Mouse (Mus musculus): ENCODE results near the gene Spata17. TPM values are rescaled to one million over a fixed set of nuclear protein-coding genes. Genes with fewer than 3 reads are reported as not detected.

Gene Spata17
- total RNA-seq, 2 experiments from 2014 or later, result 0.74 to 0.79 TPM

- TF ChIP-seq CTCF (conservative IDR thresholded peaks at IDR 0.05), result no peak
- no peak for DNase-seq (ENCODE audit: low spot score in 2 of 2)
- Histone ChIP-seq H3K27ac (no peak overlapping the region), H3K4me3 (no peak overlapping the region)
Measured at GRCm38 (mm10) chr1:187048681-187049288, 166.5 kb downstream of the Spata17 start.

GRCm38 (mm10) chr1:187044726-187045125, 170.5 kb downstream of the Spata17 start:
- no peak for DNase-seq (ENCODE audit: low spot score in 2 of 2)
- Histone ChIP-seq H3K4me3 (no peak overlapping the region), H3K27ac (no peak overlapping the region)
- no peak for TF ChIP-seq CTCF (conservative IDR thresholded peaks at IDR 0.05)

DNA sequence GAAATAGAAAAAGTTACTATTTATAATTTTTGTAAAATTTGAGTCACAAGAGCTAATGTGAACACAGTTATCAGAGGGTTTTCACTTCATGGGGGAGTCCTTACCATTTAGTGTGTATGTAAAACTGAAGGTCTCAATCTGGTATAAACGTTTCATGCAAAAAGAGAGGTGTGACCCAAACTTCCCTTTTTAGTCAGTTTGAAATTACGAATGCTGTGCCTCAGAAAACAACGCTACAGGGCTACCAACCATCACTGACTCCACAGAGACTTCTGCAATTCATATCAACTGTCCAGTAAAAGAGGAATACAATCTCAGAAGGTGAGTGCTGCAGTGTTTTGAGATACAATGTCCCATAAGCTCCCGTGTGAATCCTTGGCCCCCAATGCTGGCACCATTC, 175.5 kb downstream of the Spata17 start:
- no peak overlapping the region for H3K4me3 ChIP-seq
- DNase-seq (ENCODE audit: low spot score in 2 of 2), result no peak
- no peak for TF ChIP-seq CTCF (conservative IDR thresholded peaks at IDR 0.05)
- H3K27ac ChIP-seq, result no peak overlapping the region

DNA sequence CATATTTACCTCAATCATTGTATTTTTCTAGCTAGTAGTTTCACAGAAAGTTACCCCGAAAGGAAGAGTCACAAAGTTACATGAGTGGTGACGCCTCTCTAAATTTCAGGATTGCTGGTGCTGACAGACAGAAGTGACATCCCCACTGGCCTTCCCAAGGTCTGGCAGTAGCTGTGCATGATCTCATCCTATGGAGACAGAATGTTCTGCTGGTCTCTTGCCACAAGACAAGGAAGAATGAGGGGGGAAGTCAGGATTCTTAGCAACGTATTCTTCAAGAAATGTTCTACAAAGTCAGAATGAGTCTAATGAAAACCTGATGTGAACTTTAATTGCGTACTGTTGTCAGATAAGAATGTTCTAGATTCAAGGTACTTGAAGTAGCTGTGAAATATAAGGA, 179.5 kb downstream of the Spata17 start:
- DNase-seq (ENCODE audit: low spot score in 2 of 2), result no peak
- Histone ChIP-seq H3K4me3 (no peak overlapping the region), H3K27ac (no peak overlapping the region)
- TF ChIP-seq CTCF (conservative IDR thresholded peaks at IDR 0.05), result no peak

DNA sequence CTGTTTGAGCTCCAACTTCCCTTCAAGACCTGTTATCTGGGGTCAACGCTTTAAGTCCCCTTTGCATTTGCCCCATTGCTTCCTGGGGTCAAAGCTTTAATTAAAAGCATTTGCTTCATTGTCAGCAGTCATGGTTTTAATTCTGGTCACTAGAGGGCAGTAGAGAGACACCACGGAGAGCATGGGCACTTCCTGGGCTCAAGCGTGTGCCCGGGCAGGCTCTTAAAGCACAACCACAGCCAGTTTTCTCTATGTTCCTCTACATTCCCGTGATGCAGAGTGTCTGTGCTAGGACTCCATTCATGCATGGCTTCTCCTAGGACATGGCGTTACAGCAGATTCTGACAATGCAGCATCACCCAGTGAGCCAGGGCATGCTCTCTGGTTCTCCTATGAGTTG, 183.5 kb downstream of the Spata17 start:
- no peak overlapping the region for H3K27ac ChIP-seq
- peak; percentile 16 to 67 for DNase-seq (ENCODE audit: low spot score in 2 of 2)
- peak; percentile 90 for TF ChIP-seq CTCF (conservative IDR thresholded peaks at IDR 0.05)
- H3K4me3 ChIP-seq, result no peak overlapping the region

DNA sequence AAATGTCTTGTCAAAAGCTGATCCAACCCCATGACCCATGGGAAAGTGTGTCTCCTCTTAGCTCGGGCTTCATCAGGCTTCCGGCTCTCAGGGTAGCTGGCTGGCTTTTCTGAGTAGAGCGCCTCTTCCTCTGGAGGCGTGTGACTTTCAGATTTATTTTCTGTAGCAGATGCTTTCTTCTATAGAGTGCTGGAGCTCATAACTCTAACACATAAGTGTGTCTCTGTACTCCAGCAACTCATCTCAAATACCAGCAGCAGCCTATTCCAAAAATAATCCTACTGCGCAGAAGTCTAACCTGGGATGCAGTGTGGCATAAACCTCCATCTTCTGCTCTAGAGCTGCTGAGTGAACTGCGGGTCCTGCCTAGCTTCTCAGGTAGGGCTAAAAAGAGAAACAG, 186.4 kb downstream of the Spata17 start:
- no peak for TF ChIP-seq CTCF (conservative IDR thresholded peaks at IDR 0.05)
- peak in 1 of 2 experiments; percentile 2 for DNase-seq (ENCODE audit: low spot score in 2 of 2)
- Histone ChIP-seq H3K27ac (no peak overlapping the region), H3K4me3 (no peak overlapping the region)

- no peak for DNase-seq (ENCODE audit: low spot score in 2 of 2)
- no peak overlapping the region for H3K27ac ChIP-seq
- no peak overlapping the region for H3K4me3 ChIP-seq
- no peak for TF ChIP-seq CTCF (conservative IDR thresholded peaks at IDR 0.05)
Measured at GRCm38 (mm10) chr1:187020011-187020410, 195.3 kb downstream of the Spata17 start.

DNA sequence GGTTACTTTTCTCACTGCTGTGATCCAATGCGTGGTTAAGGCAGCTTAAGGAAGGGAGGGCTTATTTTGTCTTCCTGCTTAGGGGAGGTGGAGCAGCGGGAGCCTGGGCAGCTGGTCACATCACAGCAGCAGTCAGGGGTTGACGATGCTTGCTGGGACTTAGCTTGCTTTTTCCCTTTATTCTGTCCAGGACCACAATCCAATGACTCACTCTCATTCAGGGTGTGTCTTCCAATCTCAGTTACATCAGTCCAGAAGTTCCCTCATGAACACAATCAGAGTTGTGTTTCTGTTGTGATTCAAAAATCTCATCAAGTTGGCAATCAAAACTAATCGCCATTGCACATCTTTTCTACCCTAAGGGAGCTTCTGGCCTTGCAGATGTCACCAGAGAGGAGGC, 199.1 kb downstream of the Spata17 start:
- Histone ChIP-seq H3K4me3 (no peak overlapping the region), H3K27ac (no peak overlapping the region)
- DNase-seq (ENCODE audit: low spot score in 2 of 2), result no peak
- TF ChIP-seq CTCF (conservative IDR thresholded peaks at IDR 0.05), result no peak

DNA sequence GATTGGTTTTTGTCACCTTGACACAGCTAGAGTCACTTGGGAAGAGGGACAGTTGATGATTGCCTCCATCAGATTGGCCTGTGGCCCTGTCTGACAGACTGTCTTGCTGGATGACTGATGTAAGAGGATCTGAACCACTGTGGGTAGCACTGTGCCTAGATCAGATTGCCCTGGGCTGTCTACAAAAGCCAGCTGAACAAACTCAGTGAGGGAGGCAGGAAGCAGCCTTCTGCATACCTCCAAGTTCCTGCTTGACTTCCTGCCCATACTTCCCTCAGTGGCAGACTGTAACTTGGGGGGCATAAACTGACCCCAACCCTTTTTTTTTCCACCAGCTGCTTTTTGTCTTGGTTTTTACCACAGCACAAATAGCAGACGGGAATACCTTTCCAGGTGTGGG, 199.6 kb downstream of the Spata17 start:
- no peak overlapping the region for H3K4me3 ChIP-seq
- no peak for DNase-seq (ENCODE audit: low spot score in 2 of 2)
- no peak for TF ChIP-seq CTCF (conservative IDR thresholded peaks at IDR 0.05)
- no peak overlapping the region for H3K27ac ChIP-seq

GRCm38 (mm10) chr1:187014141-187014540, 201.1 kb downstream of the Spata17 start:
- H3K4me3 ChIP-seq, result no peak overlapping the region
- H3K27ac ChIP-seq, result no peak overlapping the region
- no peak for DNase-seq (ENCODE audit: low spot score in 2 of 2)
- no peak for TF ChIP-seq CTCF (conservative IDR thresholded peaks at IDR 0.05)

GRCm38 (mm10) chr1:187011601-187012000, 203.7 kb downstream of the Spata17 start:
- Histone ChIP-seq H3K27ac (no peak overlapping the region), H3K4me3 (no peak overlapping the region)
- no peak for DNase-seq (ENCODE audit: low spot score in 2 of 2)
- no peak for TF ChIP-seq CTCF (conservative IDR thresholded peaks at IDR 0.05)

GRCm38 (mm10) chr1:187010071-187010470, 205.2 kb downstream of the Spata17 start:
- no peak for TF ChIP-seq CTCF (conservative IDR thresholded peaks at IDR 0.05)
- no peak for DNase-seq (ENCODE audit: low spot score in 2 of 2)
- Histone ChIP-seq H3K4me3 (no peak overlapping the region), H3K27ac (no peak overlapping the region)

- H3K27ac ChIP-seq, result no peak overlapping the region
- DNase-seq (ENCODE audit: low spot score in 2 of 2), result no peak
- no peak overlapping the region for H3K4me3 ChIP-seq
- TF ChIP-seq CTCF (conservative IDR thresholded peaks at IDR 0.05), result no peak
Measured at GRCm38 (mm10) chr1:187008236-187008635, 207.0 kb downstream of the Spata17 start.

DNA sequence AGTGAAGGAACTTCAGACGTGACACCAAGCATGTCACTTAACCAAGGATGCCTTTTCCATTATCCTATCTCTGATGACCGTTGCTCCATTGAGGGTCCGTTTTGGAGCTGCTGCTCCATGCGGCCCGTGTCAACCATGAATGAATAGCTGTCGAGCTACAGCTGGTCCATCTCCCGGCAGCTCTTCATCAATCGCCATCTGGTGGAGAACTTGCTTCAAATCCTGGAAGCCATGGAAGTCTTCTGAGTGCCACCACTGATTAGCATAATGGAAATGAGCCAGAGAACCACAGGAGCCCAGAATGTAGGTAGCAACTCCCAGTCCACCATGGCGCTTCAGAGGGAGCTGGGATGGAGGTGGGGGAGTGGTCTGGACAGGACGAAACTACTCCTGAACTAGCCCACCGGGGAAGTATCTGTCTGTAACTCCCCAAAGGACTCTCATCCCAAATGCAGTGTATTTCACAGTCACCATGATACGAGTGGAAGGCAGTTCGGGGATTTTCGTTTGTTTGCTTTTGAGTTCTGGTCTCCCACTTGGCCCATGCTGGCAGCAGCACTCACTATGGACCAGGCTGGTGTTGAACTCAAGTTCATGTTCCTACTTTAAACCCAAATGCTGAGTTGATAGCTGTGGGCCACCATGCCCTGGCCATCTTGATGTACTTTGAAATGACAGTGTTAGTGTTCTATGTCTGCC, 208.9 kb downstream of the Spata17 start:
- no peak for TF ChIP-seq CTCF (conservative IDR thresholded peaks at IDR 0.05)
- no peak for DNase-seq (ENCODE audit: low spot score in 2 of 2)
- no peak overlapping the region for H3K27ac ChIP-seq
- H3K4me3 ChIP-seq, result no peak overlapping the region

Data from layer of hippocampus, adult 2 months (tissue).